In the genomic region with DNA sequence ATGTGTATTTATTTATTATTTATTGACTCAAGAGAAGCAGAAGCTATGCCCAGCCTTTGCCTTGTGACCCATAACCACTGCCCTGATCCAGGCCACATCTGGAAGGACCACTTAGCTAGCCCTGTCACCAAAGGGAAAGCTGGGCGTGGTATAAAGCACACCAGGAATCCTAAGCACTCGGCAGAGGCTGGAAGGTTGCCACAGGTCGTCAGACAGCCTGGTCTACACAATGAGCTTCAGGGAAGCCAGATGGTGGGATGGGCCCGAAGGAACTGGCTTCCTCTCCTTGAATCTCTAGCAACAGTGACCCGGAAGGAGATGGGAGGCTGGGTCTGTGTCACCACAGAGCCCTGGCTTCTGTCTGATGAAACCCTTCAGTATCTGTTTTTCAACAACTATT, we compare ENCODE assay signal across 11 mouse cellular contexts. TPM values are rescaled to one million over a fixed set of nuclear protein-coding genes. Genes with fewer than 3 reads are reported as not detected.
DNase-seq lines count a peak whose midpoint lies in the region; ATAC-seq lines count a peak whose summit lies in the region.
"Had no signal": no experiment of that assay in that cellular context is flagged by ENCODE, and none has a peak within 500 bp of the region (broad histone marks: within the 10 kb centered on the region; RNA-seq: fewer than 3 reads in every experiment).

No protein-coding gene starts in this region.

- no peak overlapping the region for H3K4me2 ChIP-seq in heart, embryonic 14.5 days (ENCODE audit: low read length)
- H3K4me2 ChIP-seq in kidney, embryonic 16.5 days (replicated peaks; ENCODE audit: low read depth, low read length), result no peak overlapping the region
- H3K4me2 ChIP-seq: midbrain, embryonic 13.5 days had no signal

- 29% methylated on average over 5 of the region's 5 CpGs for WGBS in heart, embryonic 14.5 days
- 33% methylated on average over 5 of the region's 5 CpGs for WGBS in kidney, embryonic 16.5 days

- no peak overlapping the region for H3K4me3 ChIP-seq in heart, embryonic 14.5 days (ENCODE audit: control insufficient read depth in 1 of 2, insufficient read depth in 1 of 2, low read depth in 1 of 2, low read length in 2 of 2)
- H3K4me3 ChIP-seq in kidney, embryonic 16.5 days (ENCODE audit: low read length), result no peak overlapping the region
- H3K4me3 ChIP-seq: midbrain, embryonic 13.5 days had no signal

- H3K27ac ChIP-seq in heart, embryonic 14.5 days (replicated peaks in 1 of 2; ENCODE audit: control insufficient read depth in 1 of 2, insufficient read depth in 1 of 2, low read depth in 2 of 2, low read length in 2 of 2), result no peak overlapping the region
- no peak overlapping the region for H3K27ac ChIP-seq in kidney, embryonic 16.5 days (ENCODE audit: low read length)
- H3K27ac ChIP-seq: midbrain, embryonic 13.5 days had no signal

- peak; percentile 56 to 73 for DNase-seq in cerebellum, postnatal 14 days
- DNase-seq in cerebellum, postnatal 4 days (ENCODE audit: low spot score in 2 of 2), result no peak
- peak; percentile 84 for DNase-seq in 3T3-L1 (ENCODE audit: low read depth, low spot score)
- no peak for DNase-seq in adrenal gland, adult 2 months
- DNase-seq in urinary bladder, postnatal 36 days (ENCODE audit: low spot score in 2 of 2), result no peak

- 0 out of 2 replicates have a peak, but pooled peaks have one; percentile 19 for ATAC-seq in heart, embryonic 14.5 days (ENCODE audit: insufficient number of reproducible peaks, insufficient read depth, low FRiP score, low read depth)
- ATAC-seq in kidney, embryonic 16.5 days (ENCODE audit: low FRiP score, low TSS enrichment), result 0 out of 2 replicates have a peak, but pooled peaks have one; percentile 33
- ATAC-seq in inflammation-experienced regulatory T-cells, adult 6 months, result no peak
- ATAC-seq: midbrain, embryonic 13.5 days had no signal

- H3K9me3 ChIP-seq in heart, embryonic 14.5 days (ENCODE audit: control insufficient read depth, low read length), result no peaks in the 10 kb centered on the region
- no peaks in the 10 kb centered on the region for H3K9me3 ChIP-seq in kidney, embryonic 16.5 days (ENCODE audit: low read length)
- H3K9me3 ChIP-seq: midbrain, embryonic 13.5 days had no signal

- no peak overlapping the region for H3K9ac ChIP-seq in heart, embryonic 14.5 days (ENCODE audit: low read length)
- no peak overlapping the region for H3K9ac ChIP-seq in kidney, embryonic 16.5 days (replicated peaks; ENCODE audit: low read length)
- H3K9ac ChIP-seq: midbrain, embryonic 13.5 days had no signal

- no peaks in the 10 kb centered on the region for H3K27me3 ChIP-seq in heart, embryonic 14.5 days (ENCODE audit: control insufficient read depth, insufficient read depth, low read length)
- H3K27me3 ChIP-seq in kidney, embryonic 16.5 days (ENCODE audit: insufficient read depth, low read length), result no peaks in the 10 kb centered on the region
- H3K27me3 ChIP-seq: midbrain, embryonic 13.5 days had no signal

- peaks cover 29% of the 10 kb centered on the region for H3K36me3 ChIP-seq in heart, embryonic 14.5 days (ENCODE audit: control insufficient read depth, insufficient read depth, low read length)
- peaks cover 10% of the 10 kb centered on the region; the same call in 1 of the 2 replicates for H3K36me3 ChIP-seq in kidney, embryonic 16.5 days (ENCODE audit: insufficient read depth, low read length)

- H3K4me1 ChIP-seq in heart, embryonic 14.5 days (ENCODE audit: control insufficient read depth in 2 of 2, insufficient read depth in 2 of 2, low read length in 2 of 2), result peaks cover 8 to 14% of the 10 kb centered on the region in 2 experiments
- H3K4me1 ChIP-seq in kidney, embryonic 16.5 days (ENCODE audit: insufficient read depth, low read length), result peaks cover 13% of the 10 kb centered on the region
- H3K4me1 ChIP-seq: midbrain, embryonic 13.5 days had no signal

RNA-seq across cellular contexts. Expression of gene Il17c, which starts 1.8 kb away (rescaled TPM):
- not detected in 2 replicates for polyA plus RNA-seq in heart, embryonic 14.5 days (2014; fragmentation: Nextera tagmentation; extraction: Ambion mirVana)
- not detected in 2 replicates for polyA plus RNA-seq in kidney, embryonic 16.5 days (2015; fragmentation: Nextera tagmentation; extraction: Ambion mirVana)
- polyA plus RNA-seq in inflammation-experienced regulatory T-cells, adult 6 months (2017; shearing (Covaris generic)), result under 1 TPM in 1 of 3 experiments, not detected in 2; 0.64 TPM
- total RNA-seq in adrenal gland, adult 2 months (2021), result not detected
- polyA plus RNA-seq in adrenal gland, adult 2 months (2012; rRNA removed), result 0.16 TPM in 1 of 2 replicates, not detected in the other
- total RNA-seq: liver, adult 2 months had no signal
- polyA plus RNA-seq: embryonic facial prominence, embryonic 11.5 days; liver, adult 2 months; midbrain, embryonic 13.5 days had no signal

RNA-seq across cellular contexts. Expression of gene Cyba, which starts 9.1 kb away (rescaled TPM):
- 194 and 196 TPM in 2 replicates for polyA plus RNA-seq in heart, embryonic 14.5 days (2014; fragmentation: Nextera tagmentation; extraction: Ambion mirVana)
- polyA plus RNA-seq in kidney, embryonic 16.5 days (2015; fragmentation: Nextera tagmentation; extraction: Ambion mirVana), result 385 and 421 TPM in 2 replicates
- 100 to 1,000 TPM; 664 to 875 (median 733) TPM for polyA plus RNA-seq in inflammation-experienced regulatory T-cells, adult 6 months (2017; shearing (Covaris generic))
- 10 to 100 TPM; 26.3 to 43.7 TPM for total RNA-seq in adrenal gland, adult 2 months (2021)
- 108 and 116 TPM in 2 replicates for polyA plus RNA-seq in adrenal gland, adult 2 months (2012; rRNA removed)

RNA-seq across cellular contexts. Expression of gene Mvd, which starts 19.6 kb away (rescaled TPM):
- polyA plus RNA-seq in heart, embryonic 14.5 days (2014; fragmentation: Nextera tagmentation; extraction: Ambion mirVana), result 14.4 and 17.9 TPM in 2 replicates
- 36.4 and 36.6 TPM in 2 replicates for polyA plus RNA-seq in kidney, embryonic 16.5 days (2015; fragmentation: Nextera tagmentation; extraction: Ambion mirVana)
- 10 to 100 TPM in 2 of 3 experiments, 1 to 10 TPM in 1; 6.6 to 15.3 (median 12.7) TPM for polyA plus RNA-seq in inflammation-experienced regulatory T-cells, adult 6 months (2017; shearing (Covaris generic))
- total RNA-seq in adrenal gland, adult 2 months (2021), result 10 to 100 TPM in 1 of 2 experiments, 1 to 10 TPM in 1; 9.2 to 39.5 TPM
- polyA plus RNA-seq in adrenal gland, adult 2 months (2012; rRNA removed), result 39.7 and 73.8 TPM in 2 replicates

RNA-seq across cellular contexts. Expression of gene Snai3, which starts 36.9 kb away (rescaled TPM):
- polyA plus RNA-seq in heart, embryonic 14.5 days (2014; fragmentation: Nextera tagmentation; extraction: Ambion mirVana), result 2.6 TPM in 2 replicates
- polyA plus RNA-seq in kidney, embryonic 16.5 days (2015; fragmentation: Nextera tagmentation; extraction: Ambion mirVana), result 0.75 and 0.77 TPM in 2 replicates
- 10 to 100 TPM in 1 of 3 experiments, 1 to 10 TPM in 2; 2.6 to 13.9 (median 3.9) TPM for polyA plus RNA-seq in inflammation-experienced regulatory T-cells, adult 6 months (2017; shearing (Covaris generic))
- total RNA-seq in adrenal gland, adult 2 months (2021), result not detected
- 0.15 and 0.19 TPM in 2 replicates for polyA plus RNA-seq in adrenal gland, adult 2 months (2012; rRNA removed)
- total RNA-seq: liver, adult 2 months had no signal
- polyA plus RNA-seq: midbrain, embryonic 13.5 days had no signal

RNA-seq across cellular contexts. Expression of gene Zc3h18, which starts 47.2 kb away (rescaled TPM):
- polyA plus RNA-seq in heart, embryonic 14.5 days (2014; fragmentation: Nextera tagmentation; extraction: Ambion mirVana), result 17.7 and 19.6 TPM in 2 replicates
- 50.1 and 50.6 TPM in 2 replicates for polyA plus RNA-seq in kidney, embryonic 16.5 days (2015; fragmentation: Nextera tagmentation; extraction: Ambion mirVana)
- polyA plus RNA-seq in inflammation-experienced regulatory T-cells, adult 6 months (2017; shearing (Covaris generic)), result 10 to 100 TPM; 12.0 to 16.0 (median 13.0) TPM
- 10 to 100 TPM; 36.9 to 44.8 TPM for total RNA-seq in adrenal gland, adult 2 months (2021)
- polyA plus RNA-seq in adrenal gland, adult 2 months (2012; rRNA removed), result 34.3 and 38.2 TPM in 2 replicates

Comparison
In these comparisons a context has a peak if more than half of its experiments do, and no peak if none do; other contexts are left out.
1. DNase-seq: peak in cerebellum, postnatal 14 days (2 of 2) and 3T3-L1 (single experiment); none in cerebellum, postnatal 4 days (0 of 2), adrenal gland, adult 2 months (single experiment) and urinary bladder, postnatal 36 days (0 of 2).